Mouse (Mus musculus): Measurements from ENCODE around the gene Slfn5.
"Not testable (repeated sequence)": the region's sequence is repeated elsewhere in the genome, so short reads cannot be mapped to it uniquely, and the experiment has no call there.

Slfn5 gene

DNA sequence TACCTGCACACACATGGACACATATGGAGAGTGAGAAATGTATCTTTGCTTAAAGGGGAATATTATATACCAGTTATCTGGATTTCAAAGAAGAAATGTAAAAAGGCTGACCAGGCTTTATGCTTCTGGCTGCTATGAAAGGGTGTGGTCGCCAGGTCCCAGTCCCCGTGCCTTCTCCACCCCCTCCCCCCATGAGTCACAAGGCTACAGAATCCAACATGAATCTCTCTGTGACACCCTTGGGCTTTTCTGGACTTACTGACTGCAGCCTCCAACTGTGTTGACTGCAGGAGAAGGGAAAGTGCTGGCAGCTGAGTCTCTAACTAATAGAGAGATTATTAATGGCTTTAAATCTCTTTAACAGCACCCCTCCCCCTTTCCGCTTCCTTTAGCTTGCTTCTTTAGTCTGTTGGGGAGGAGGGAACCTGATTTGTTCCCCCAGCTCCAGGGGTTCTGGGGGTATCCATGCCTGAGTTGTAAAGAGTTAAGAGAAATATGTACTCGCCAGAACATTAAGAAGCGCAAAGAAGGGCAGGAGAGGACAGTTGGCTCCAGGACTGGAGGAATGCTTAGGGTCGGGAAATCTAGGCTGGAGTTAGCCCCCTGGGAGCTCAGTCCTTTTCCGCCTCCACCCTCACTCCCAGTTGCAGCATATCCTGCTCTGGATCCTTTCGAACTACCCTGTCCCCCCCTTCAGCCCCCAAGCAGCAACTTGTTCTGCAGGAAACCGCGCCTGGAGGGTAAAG, at the start of gene Slfn5:
TSS of gene Slfn5 (plus strand) at position 614 of the 746 bp plus-strand sequence.
- DNase-seq (ENCODE audit: low read depth in 2 of 2, low spot score in 2 of 2), result no peak

DNA sequence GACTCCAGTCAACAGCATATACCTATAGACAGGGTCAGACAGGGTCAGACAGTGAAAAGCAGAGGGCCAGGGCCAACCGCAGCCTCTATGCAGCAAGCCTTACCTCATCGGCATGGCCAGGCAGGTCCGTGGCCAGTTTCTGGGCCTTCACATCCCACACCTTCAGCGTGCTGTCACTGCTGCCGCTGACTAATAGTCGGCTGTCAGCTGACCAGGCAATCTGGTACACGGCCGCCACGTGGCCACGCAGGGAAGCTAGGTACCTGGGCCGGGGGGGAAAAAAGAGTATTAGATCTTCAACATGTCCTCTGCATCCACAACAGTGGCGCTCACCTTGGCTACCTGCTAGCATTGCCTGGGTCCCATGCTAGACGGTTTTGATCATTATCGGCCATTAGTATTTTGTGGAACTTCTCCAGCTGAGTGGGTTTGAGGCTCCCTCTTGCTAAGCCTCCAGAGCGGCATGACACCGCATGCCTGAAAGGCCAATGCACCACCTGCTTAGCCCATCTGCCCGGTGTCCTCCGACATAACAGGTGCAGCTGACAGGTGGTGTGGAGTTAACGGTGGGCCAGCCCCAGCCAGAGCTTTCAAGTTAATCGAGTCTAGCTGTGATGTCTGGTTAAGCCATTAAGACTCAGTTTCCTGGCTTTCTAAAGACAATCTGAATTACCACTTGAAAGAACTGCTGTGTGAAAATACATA, 49.4 kb upstream of the Slfn5 start:
- no peak for DNase-seq (ENCODE audit: low read depth in 2 of 2, low spot score in 2 of 2)

DNA sequence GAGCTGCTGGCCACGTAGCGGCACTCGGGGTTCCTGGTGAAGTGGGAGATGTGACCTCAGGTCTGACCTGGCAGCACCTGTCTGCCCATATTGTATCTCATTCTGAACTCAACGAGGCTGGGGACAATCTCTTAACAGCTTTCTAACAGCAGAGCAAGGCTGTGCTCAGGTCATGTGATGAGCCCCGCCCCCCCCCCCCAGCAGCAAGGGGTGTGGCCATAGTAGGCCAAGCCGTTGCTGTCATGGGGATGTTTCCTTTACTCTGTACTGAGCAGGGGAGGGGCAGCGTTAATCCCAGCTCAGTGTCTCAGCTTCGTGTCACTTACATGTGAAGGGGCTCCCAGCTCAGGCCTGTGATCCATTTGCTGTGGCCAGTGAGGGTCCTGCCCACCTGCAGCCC, 46.2 kb upstream of the Slfn5 start:
- DNase-seq (ENCODE audit: low read depth in 2 of 2, low spot score in 2 of 2), result no peak

DNA sequence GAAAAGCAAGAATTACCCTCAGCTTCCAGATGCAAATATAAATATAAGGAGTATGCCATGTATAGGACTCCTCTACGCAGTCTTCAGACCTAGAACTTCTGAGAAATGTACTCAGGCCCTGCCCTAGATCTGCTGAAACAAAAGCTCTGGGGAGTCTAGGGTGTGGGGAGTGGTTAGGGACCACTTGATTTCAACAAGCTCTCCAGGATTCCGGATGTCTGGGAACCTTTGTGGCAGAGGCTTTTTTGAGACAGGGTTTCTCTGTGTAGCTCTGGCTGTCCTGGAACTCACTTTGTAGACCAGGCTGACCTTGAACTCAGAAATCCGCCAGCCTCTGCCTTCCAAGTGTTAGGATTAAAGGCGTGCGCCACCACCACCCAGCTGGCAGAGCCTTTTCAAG, 45.3 kb upstream of the Slfn5 start:
- DNase-seq (ENCODE audit: low read depth in 2 of 2, low spot score in 2 of 2), result no peak

DNA sequence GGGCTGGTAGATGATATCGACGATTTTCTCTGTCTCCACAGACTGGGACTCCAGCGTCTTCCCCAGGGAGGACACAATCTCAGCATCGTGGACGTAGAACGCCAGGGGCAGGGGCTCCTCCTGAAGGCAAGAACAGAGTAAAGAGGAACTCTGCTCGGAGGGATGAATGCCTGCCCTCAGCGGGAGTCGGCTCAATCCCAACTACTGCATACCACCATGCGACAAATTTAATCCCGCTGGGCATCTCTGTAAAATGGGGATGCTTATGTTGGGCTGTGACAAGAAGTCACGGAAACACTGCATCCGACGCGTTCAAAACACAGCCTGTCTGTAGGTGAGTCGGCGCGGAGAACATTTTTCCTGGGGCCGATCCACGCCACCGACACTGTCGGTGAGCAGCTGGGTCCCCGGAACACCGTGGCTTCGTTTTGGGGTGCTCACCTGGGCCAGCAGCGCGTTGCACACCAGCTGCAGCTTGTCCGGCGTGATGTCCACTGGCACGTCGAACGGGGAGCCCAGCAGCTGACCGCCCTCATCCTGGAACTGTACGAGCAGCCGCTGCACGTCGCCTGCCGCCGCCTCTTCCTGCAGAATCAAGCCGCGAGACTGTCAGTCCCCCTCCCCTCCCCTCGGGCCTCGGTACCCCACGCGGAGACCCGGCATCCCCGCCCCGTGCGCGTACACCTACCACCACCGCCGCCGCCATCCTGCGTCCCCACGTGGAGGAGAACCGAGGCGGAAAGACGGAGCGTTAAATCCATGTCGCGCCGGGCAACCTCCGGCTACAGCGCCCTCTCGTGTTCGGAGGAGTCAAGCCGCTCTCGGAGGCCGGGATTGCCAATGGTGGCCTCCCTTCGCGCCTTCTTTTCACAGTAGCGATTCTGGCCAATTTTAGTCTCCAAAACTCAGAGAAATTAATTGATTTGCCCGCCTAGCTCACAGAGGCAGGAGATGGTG, 43.2 kb upstream of the Slfn5 start, which contains the start of gene Nle1:
TSS of gene Nle1 (minus strand) at position 761 of the 957 bp plus-strand sequence.
- peak; percentile 95 to 98 for DNase-seq (ENCODE audit: low read depth in 2 of 2, low spot score in 2 of 2)

DNA sequence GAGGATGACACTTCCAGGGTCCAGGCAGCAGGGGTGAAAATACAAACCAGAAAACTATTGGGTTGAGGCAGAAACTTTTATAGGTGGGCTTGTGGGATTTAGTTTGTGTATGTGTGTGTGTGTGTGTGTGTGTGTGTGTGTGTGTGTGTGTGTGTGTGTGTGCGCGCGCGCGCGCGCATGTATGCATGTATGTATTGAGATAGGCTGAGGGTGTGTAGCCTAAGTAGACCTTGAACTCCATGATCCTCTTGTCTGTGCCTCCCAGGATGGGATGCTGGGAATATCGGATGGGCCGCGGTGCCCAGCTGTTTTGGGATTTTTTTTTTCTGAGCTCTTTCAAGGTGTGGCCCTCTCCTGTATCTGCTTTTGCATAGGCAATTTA, 42.5 kb upstream of the Slfn5 start:
- DNase-seq (ENCODE audit: low read depth in 2 of 2, low spot score in 2 of 2), result no peak

DNA sequence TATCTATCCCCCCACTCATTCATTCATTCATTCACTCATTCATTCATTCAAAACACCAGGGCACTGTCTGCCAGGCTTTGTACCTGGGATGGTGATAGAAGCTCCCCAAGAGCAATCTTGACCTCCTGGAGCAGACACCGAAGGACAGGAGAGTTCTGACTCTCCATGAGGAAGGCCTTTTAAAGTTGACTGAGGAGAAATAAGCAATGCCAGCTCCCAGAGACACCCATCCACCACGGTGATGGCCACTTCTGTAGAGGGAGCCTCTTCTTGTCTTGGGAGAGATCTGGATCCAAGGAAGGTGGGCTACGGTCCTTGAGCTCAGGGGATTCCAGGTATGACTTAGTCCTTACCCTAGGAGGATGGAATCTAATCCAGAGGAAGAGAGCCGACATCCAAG, 40.9 kb upstream of the Slfn5 start, which contains the start of gene Unc45b:
TSS of gene Unc45b (plus strand) at position 301 of the 400 bp plus-strand sequence.
- DNase-seq (ENCODE audit: low read depth in 2 of 2, low spot score in 2 of 2), result no peak

DNA sequence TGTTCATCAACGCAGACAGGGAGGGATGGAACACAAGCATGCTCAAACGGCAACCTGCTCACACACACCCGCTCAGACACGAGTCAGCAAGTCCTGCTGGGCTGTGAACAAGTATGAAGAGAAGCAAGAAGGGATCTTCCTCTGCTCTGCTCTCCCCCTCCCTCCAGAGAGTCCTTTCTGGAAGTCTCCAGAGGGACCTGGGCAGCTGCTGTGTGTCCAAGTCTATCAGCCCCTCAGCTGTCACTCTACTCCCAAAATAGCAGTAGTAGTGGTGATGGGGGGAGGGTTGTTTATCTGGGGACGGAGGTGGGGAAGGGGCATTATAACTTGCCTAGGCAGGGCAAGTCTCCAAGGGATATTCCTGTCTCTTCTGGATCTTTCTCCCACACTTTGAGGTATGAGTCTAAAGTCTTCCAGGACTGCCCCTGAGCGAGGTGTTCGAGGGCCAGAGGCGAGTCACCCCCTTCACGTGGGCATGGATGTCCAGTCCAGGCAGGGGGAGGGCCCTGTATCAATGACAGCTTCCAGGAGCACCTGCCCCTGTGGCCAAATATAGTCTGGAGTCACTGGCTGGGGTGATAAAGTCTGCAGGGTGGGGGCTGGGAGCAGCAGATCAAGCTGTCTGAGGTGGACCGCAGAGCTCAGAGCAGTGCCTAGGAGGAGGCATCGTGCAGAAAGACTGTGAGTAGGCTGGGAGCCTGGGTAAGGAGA, 40.3 kb upstream of the Slfn5 start:
- DNase-seq (ENCODE audit: low read depth in 2 of 2, low spot score in 2 of 2), result no peak

DNA sequence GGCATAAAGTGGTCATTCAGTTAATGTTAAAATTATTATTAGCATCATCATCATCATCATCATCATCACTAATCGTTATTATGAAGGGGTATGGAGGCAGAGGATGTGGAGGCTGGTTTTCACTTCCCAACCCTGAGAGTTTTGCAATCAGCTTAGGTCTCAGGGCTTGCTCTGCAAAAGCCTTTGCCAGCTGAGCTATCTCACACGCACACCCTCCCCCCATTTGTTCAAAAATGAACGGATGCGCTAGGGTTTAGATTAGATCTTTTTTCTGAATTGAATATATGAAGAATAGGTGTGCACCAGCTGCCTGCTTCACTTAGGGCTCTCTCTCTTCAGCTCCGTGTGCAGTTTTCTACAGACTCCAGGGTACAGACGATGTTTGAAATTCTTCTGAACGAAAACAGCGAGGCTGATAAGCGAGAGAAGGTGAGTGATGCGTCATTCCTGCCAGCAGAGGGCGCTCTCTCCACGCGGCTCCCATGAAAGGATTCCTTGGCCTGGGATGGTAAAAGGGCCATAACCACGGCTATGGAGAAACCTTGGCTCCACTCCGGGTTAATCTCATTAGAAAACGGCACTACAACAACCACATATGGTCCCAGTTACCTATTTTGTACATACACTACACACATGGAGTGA, 36.3 kb upstream of the Slfn5 start:
- peak; percentile 67 to 69 for DNase-seq (ENCODE audit: low read depth in 2 of 2, low spot score in 2 of 2)

DNA sequence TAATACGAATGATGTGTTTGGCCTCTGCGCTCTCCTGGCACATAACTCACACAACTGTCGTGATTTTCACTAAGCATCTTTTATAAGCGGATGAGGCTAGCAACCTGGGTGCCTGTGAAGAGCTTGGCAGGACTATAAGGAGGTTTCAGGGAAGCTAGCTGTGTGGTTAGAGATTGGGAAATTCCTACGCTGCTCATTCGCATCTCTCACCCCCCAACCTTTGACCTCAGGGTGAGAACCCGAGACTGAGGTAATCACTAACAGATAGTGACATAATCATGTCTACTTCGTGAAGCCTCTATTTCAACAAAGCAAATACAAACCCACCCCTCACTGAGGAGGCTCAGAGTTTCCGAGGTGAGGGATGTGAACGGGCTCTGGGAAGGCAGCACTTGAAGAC, 30.4 kb upstream of the Slfn5 start:
- no peak for DNase-seq (ENCODE audit: low read depth in 2 of 2, low spot score in 2 of 2)

DNA sequence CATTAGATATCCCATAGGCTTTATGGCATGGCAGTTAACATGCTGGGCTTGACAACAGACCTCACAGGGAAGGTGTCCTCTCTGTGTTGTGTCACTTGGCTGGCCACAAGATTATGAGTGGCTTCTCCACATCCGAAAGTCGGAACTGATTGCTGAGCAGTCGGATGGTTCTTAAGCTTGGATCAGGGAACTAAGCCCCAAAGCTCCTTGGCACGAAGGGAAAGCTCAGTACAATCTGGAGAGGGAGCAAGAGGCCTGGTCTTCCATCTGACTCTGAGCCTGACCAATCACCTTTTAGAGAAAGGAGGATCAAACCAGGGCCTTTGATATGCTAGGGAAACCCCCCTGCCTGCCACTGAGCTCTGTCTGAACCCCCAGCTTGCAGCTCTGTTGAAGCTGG, 29.5 kb upstream of the Slfn5 start:
- no peak for DNase-seq (ENCODE audit: low read depth in 2 of 2, low spot score in 2 of 2)

DNA sequence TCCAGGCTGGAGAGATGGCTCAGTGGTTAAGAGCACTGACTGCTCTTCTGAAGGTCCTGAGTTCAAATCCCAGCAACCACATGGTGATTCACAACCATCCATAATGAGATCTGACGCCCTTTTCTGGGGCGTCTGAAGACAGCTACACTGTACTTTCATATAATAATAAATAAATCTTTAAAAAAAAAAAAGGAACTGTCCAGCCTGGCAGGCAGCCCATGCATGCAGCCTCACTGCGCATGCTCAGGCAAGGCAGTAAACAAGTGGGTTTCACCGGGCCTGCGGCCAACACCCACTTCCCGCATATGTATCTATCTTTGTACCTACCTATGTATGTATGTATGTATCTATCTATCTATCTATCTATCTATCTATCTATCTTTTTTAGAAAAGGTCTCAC, 27.2 kb upstream of the Slfn5 start:
- DNase-seq (ENCODE audit: low read depth in 2 of 2, low spot score in 2 of 2), result not testable (repeated sequence)

DNA sequence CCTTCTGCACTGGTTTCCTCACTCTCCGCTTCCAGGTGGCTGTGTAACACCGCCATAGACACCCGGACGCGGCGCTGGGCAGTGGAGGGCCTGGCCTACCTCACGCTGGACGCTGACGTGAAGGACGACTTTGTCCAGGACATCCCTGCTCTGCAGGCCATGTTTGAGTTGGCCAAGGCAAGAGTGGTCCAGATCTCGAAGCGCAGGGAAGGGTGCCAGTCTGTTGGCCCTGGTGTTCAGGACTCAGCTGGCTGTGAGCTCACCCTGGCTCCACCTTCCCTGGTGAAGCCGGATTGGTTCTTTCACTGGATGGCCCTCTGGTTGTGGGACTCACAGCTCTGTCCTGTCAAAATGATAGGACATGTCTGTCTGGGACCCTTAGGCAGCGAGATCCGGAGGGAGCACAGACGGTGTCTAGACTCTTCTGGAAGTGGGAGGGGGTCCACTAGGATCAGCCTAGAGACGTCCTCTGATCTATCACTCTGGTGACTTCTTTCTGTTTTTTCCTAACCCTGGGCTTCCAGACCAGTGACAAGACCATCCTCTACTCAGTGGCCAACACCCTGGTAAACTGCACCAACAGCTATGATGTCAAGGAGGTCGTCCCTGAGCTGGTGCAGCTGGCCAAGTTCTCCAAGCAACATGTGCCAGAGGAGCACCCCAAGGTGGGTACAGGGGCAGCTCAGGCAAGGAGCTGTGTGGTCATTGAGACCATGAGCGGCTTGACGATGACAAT, 22.1 kb upstream of the Slfn5 start:
- DNase-seq (ENCODE audit: low read depth in 2 of 2, low spot score in 2 of 2), result no peak

DNA sequence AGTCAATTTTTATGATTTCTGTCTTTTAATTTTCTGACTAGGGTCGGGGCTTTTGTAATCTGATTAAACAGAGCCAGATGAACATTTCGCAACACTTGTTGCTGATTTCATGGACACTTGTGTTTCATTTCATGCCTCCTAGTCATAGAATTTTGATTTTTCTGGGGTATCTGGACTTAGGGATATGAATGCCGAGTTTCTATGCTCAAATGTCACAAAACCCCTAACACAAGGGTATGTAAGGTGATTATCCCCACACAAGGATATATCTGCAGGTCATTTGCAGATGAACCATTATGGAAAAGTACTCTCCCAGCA, 21.6 kb upstream of the Slfn5 start:
- no peak for DNase-seq (ENCODE audit: low read depth in 2 of 2, low spot score in 2 of 2)

DNA sequence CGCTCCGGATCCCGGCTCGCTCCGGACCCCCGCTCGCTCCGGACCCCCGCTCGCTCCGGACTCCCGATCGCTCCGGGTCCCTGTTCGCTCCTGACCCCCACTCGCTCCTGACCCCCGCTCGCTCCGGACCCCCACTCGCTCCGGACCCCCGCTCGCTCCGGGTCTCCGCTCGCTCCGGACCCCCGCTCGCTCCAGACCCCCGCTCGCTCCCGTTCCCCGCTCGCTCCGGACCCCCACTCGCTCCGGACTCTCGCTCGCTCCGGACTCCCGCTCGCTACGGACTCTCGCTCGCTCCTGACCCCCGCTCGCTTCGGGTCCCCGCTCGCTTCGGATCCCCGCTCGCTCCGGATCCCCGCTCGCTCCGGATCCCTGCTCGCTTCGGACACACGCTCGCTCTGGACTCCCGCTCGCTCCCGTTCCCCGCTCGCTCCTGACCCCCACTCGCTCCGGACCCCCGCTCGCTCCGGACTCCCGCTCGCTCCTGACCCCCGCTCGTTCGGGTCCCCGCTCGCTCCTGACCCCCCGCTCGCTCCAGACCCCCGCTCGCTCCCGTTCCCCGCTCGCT, 20.7 kb upstream of the Slfn5 start:
- DNase-seq (ENCODE audit: low read depth in 2 of 2, low spot score in 2 of 2), result not testable (repeated sequence)

DNA sequence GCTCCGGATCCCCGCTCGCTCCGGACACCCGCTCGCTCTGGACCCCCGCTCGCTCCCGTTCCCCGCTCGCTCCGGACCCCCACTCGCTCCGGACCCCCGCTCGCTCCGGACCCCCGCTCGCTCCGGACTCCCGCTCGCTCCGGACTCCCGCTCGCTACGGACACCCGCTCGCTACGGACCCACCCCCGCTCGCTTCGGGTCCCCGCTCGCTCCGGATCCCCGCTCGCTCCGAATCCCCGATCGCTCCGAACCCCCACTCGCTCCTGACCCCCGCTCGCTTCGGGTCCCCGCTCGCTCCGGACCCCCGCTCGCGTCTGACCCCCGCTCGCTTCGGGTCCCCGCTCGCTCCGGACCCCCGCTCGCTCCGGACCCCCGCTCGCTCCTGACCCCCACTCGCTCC, 20.0 kb upstream of the Slfn5 start:
- not testable (repeated sequence) for DNase-seq (ENCODE audit: low read depth in 2 of 2, low spot score in 2 of 2)

DNA sequence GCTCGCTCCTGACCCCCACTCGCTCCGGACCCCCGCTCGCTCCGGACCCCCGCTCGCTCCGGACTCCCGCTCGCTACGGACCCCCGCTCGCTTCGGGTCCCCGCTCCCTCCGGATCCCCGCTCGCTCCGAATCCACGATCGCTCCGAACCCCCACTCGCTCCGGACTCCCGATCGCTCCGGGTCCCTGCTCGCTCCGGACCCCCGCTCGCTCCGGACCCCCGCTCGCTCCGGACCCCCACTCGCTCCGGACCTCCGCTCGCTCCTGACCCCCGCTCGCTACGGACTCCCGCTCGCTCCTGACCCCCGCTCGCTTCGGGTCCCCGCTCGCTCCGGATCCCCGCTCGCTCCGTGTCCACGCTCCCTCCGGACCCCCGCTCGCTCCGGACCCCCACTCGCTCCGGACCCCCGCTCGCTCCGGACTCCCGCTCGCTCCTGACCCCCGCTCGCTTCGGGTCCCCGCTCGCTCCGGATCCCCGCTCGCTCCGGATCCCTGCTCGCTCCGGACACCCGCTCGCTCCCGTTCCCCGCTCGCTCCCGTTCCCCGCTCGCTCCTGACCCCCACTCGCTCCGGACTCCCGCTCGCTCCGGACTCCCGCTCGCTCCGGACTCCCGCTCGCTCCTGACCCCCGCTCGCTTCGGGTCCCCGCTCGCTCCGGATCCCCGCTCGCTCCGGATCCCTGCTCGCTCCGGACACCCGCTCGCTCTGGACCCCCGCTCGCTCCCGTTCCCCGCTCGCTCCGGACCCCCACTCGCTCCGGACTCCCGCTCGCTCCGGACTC, 19.3 kb upstream of the Slfn5 start:
- DNase-seq (ENCODE audit: low read depth in 2 of 2, low spot score in 2 of 2), result not testable (repeated sequence)

DNA sequence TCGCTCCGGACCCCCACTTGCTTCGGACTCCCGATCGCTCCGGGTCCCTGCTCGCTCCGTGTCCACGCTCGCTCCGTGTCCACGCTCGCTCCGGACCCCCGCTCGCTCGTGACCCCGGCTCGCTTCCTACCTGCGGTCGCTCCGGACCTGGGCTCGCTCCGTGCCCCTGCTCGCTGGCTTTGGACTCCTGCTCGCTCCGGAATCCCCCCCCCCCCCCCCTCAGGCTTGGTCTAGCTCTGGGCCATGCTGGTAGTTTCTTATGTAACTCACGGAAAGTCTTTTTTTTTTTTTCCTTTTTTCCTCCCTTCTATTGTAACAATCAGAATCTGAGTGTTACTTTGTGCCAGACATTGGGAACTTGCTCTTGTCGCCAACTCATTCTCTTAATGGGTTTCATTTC, 18.0 kb upstream of the Slfn5 start:
- DNase-seq (ENCODE audit: low read depth in 2 of 2, low spot score in 2 of 2), result no peak

DNA sequence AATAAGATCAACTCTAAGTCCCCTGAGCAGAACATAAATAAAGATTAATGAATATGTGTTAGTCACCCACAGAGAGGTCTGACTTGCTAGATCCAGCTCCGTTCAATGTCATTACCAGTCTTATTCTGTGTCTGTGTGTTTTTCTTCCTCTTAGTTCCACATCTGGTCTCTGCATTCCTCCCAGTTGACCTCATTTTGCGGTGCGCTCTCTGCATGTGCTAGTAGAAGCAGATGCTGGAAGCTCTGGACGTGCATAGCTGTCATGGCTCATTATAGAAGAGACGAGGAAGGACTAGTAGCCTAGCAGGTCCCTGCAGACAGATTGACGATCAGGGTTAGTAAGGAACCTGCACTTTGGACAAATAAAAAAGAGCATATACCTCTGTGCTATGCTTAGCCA, 7.8 kb upstream of the Slfn5 start:
- no peak for DNase-seq (ENCODE audit: low read depth in 2 of 2, low spot score in 2 of 2)

Measured in CD8-positive naive resting alpha-beta T cell, adult 2 months (primary cell).